Mouse (Mus musculus) heart, embryonic 11.5 days (tissue): ENCODE measurements around the gene Dnajc15. TPM values are rescaled to one million over a fixed set of nuclear protein-coding genes. Genes with fewer than 3 reads are reported as not detected.
A peak's percentile ranks its signal among the peaks of the same experiment; 100 is the strongest.

ENCODE experiments used
- ATAC-seq: fragments of 200-750 bp; cut with Nextera tagmentation; replicated peaks from 2 replicates; pipeline ENCODE4 v1.8.0; 2017; ENCODE audit warnings: moderate library complexity; ENCODE audit not compliant: insufficient number of reproducible peaks, low FRiP score, low TSS enrichment
- H3K27ac ChIP-seq: fragments of 300-500 bp; sonication (generic); 2 replicates; pipeline ENCODE4 v1.5.1; 2014; ENCODE audit warnings: mild to moderate bottlenecking, low read depth, low read length
- H3K27me3 ChIP-seq: fragments of 300-500 bp; sonication (generic); 2 replicates; pipeline ENCODE4 v1.6.1; 2014; ENCODE audit warnings: mild to moderate bottlenecking, low read length, mixed read lengths; ENCODE audit not compliant: control insufficient read depth, insufficient read depth
- H3K36me3 ChIP-seq: fragments of 300-500 bp; sonication (generic); 2 replicates; pipeline ENCODE4 v1.6.1; 2014; ENCODE audit warnings: mild to moderate bottlenecking, low read length, moderate library complexity, mixed read lengths; ENCODE audit not compliant: control insufficient read depth, insufficient read depth
- H3K4me1 ChIP-seq: fragments of 300-500 bp; sonication (generic); 2 replicates; pipeline ENCODE4 v1.6.1; 2014; ENCODE audit warnings: low read length; ENCODE audit not compliant: control insufficient read depth, insufficient read depth
- H3K4me2 ChIP-seq: fragments of 300-500 bp; sonication (generic); 2 replicates; pipeline ENCODE4 v1.6.1; 2014; ENCODE audit warnings: mild to moderate bottlenecking, moderate library complexity
- H3K4me3 ChIP-seq: fragments of 300-500 bp; sonication (generic); 2 replicates; pipeline ENCODE4 v1.5.1; 2014; ENCODE audit warnings: low read depth, low read length
- H3K9ac ChIP-seq: fragments of 300-500 bp; sonication (generic); 2 replicates; pipeline ENCODE4 v1.6.1; 2014; ENCODE audit warnings: mild to moderate bottlenecking, low read depth, low read length, moderate library complexity
- H3K9me3 ChIP-seq: fragments of 300-500 bp; sonication (generic); replicated peaks from 2 replicates; pipeline ENCODE4 v1.6.1; 2016; ENCODE audit warnings: low read length; ENCODE audit not compliant: control insufficient read depth
- WGBS: fragments of 180-500 bp; shearing (Covaris S2); extraction: QIAGEN DNeasy Blood & Tissue Kit; methylation state at CpG from one replicate; pipeline ENCODE4 v1.1.7; 2014; ENCODE audit not compliant: insufficient replicate concordance; 5-methylcytosine and 5-hydroxymethylcytosine counted together
- polyA plus RNA-seq: library from polyadenylated mRNA; unstranded; fragments of >200 nt; fragmentation: Nextera tagmentation; extraction: Ambion mirVana; gene quantifications from 2 replicates; pipeline ENCODE4 v1.2.1, GENCODE M21; 2014

Dnajc15 gene
- 145 and 146 TPM in 2 replicates for polyA plus RNA-seq

DNA sequence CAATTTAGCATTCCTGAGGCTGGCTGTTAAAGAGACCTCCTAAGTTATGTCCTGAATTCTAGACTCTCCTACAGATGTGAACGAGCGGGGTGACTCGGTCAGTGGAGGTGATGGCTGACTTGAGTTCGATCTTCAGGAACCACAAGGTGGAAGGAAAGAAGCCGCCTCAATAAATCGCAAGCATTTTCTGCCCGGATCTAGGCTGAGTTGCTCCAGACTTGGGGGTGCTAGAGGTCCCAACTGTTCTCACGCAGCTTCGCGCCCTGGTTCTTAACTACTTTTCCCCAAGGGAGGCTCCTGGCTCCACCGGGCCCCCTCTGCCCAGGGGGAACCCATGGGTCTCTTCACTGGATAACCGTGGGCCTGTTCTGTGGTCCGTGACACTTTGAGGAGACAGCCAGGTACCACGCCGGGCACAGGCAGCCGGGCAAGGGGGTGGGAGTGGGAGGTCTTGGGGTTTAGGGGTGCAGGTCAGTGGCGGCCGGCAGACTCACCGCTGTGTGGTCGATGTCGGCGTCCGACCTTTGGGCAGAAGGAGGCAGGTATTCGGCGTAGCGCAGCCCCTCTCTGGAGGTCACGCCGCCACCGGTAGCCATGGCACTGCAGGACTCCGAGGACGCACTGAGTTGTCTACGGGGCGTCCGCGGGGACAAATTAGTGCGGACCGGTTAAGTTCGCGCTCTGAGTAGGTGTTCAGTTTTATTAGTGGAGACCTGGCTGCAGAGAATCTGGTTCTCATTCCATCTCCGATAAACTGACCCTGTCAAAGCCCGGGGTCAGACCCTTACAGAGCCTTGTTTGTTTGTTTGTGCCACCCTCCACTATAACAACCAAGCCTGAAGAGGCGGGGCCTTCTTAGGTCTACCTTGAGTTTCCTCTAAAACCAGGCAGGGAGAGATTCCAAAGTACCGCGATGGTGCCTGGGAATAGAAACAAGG lies at the start of gene Dnajc15:
Gene Dnajc15 (minus strand): TSS at position 822 of the 938 bp plus-strand sequence.
- H3K27me3 ChIP-seq, result no peaks in the 10 kb centered on the region
- H3K4me2 ChIP-seq, result peak within 1 kb of the TSS; percentile 81
- peak; percentile 81 for ATAC-seq
- H3K36me3 ChIP-seq, result no peaks in the 10 kb centered on the region
- WGBS, result 2% methylated on average over 44 of the region's 44 CpGs
- H3K4me3 ChIP-seq, result peak within 1 kb of the TSS; percentile 92
- H3K4me1 ChIP-seq, result no peaks in the 10 kb centered on the region; the same call in 1 of the 2 replicates
- H3K9me3 ChIP-seq, result no peaks in the 10 kb centered on the region
- peak within 1 kb of the TSS; percentile 86 for H3K9ac ChIP-seq
- H3K27ac ChIP-seq, result peak within 1 kb of the TSS; percentile 41; the same call in 1 of the 2 replicates

DNA sequence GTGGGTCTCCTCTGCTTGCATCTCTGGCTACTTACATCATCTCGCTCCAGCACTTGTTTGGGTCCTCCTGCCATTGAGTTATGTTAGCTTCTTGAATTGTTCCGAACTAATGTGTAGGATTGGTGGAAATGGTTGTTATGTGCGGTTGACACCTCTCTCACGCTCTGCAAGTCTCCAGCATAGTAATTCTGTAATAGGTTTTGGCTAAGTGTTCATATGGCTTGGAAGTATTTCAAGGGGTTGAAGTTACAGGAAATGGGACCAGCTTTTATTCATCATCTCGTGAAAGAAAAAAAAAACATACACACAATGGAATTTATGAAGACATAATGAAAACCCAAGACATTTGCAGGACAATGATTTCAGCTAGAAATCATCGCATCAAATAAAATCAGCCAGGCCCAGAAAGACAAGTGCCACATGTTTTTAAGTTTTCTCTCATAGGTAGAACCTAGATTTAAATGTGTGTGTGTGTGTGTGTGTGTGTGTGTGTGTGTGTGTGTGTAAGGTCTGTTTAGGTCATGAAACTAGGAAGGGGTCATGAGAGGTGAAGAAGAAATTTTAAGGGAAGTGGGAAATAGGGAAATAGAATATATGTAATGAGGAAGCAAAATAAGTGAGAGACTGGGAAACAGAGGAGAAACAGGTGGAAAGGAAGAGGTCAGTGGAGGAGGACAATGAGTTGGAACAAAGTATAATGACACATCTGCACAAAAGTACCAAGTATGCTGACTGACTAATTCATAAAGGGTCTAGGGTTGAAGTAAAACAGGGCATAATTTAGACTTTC lies 48.3 kb upstream of the Dnajc15 start:
- no peak overlapping the region for H3K4me2 ChIP-seq
- no peaks in the 10 kb centered on the region for H3K27me3 ChIP-seq
- no peaks in the 10 kb centered on the region for H3K36me3 ChIP-seq
- H3K9ac ChIP-seq, result no peak overlapping the region
- 0 out of 2 replicates have a peak, but pooled peaks cover 4% of the 10 kb centered on the region for H3K4me1 ChIP-seq
- no peak for ATAC-seq
- WGBS, result 81% methylated on average over 6 of the region's 6 CpGs
- H3K27ac ChIP-seq, result no peak overlapping the region
- no peaks in the 10 kb centered on the region for H3K9me3 ChIP-seq
- H3K4me3 ChIP-seq, result no peak overlapping the region

GRCm38 (mm10) chr14:77921641-77922040 lies 46.7 kb upstream of the Dnajc15 start:
- Histone ChIP-seq H3K4me3 (no peak overlapping the region), H3K36me3 (no peaks in the 10 kb centered on the region), H3K27ac (no peak overlapping the region), H3K9me3 (no peaks in the 10 kb centered on the region), H3K27me3 (no peaks in the 10 kb centered on the region), H3K4me1 (0 out of 2 replicates have a peak, but pooled peaks cover 4% of the 10 kb centered on the region), H3K4me2 (no peak overlapping the region), H3K9ac (no peak overlapping the region)
- ATAC-seq, result no peak
- 84% methylated on average over 8 of the region's 8 CpGs for WGBS

DNA sequence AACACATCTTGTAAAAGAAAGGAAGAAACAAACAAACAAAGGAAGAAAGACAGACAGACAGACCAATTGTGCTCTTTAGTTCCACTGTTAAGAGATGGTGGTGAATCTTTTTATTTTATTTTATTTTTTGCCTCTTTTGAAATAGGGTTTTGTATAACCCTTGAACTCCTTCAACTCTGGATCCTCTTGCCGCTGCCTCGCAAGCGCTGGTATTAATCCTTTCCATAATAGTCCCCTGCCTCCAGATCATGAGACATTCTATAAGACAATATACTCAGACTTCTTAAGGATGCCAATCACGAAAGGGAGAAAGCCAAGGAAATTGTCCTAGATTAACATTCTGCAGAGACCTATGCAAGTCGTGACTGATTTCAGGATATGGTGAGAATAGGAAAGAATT lies 40.9 kb upstream of the Dnajc15 start:
- Histone ChIP-seq H3K4me3 (no peak overlapping the region), H3K36me3 (no peaks in the 10 kb centered on the region), H3K27ac (no peak overlapping the region), H3K4me2 (no peak overlapping the region), H3K9ac (no peak overlapping the region), H3K9me3 (no peaks in the 10 kb centered on the region), H3K27me3 (no peaks in the 10 kb centered on the region), H3K4me1 (no peaks in the 10 kb centered on the region)
- WGBS, result 86% methylated on average over 5 of the region's 5 CpGs
- no peak for ATAC-seq

- Histone ChIP-seq H3K9ac (no peak overlapping the region), H3K27ac (no peak overlapping the region), H3K36me3 (no peaks in the 10 kb centered on the region), H3K27me3 (no peaks in the 10 kb centered on the region), H3K4me1 (no peaks in the 10 kb centered on the region), H3K4me3 (no peak overlapping the region), H3K9me3 (no peaks in the 10 kb centered on the region), H3K4me2 (no peak overlapping the region)
- 79% methylated on average over 5 of the region's 5 CpGs for WGBS
- ATAC-seq, result no peak
Measured at GRCm38 (mm10) chr14:77906586-77906985, 31.7 kb upstream of the Dnajc15 start.

DNA sequence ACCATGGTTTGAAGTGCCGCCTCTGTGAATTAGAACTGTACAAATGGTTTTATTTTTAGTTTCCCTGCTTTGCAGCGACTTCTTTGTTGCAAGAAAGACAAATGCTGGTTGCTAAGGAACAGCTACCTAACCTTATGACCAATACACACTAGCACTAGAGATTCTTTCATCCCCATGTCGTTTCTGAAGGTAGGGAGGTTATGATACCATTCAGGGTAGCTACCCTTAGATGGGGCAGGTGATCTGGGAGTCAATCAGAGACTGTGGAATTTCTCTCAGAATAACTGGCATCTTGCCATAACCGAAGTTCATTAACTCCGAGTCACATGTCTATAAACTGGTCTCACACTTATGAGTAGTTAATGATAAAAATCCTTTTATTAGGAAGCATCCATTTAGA lies 30.5 kb upstream of the Dnajc15 start:
- no peaks in the 10 kb centered on the region for H3K9me3 ChIP-seq
- H3K27ac ChIP-seq, result no peak overlapping the region
- no peaks in the 10 kb centered on the region for H3K36me3 ChIP-seq
- 58% methylated on average over 5 of the region's 5 CpGs for WGBS
- no peak for ATAC-seq
- no peaks in the 10 kb centered on the region for H3K4me1 ChIP-seq
- H3K4me2 ChIP-seq, result no peak overlapping the region
- no peaks in the 10 kb centered on the region for H3K27me3 ChIP-seq
- no peak overlapping the region for H3K9ac ChIP-seq
- no peak overlapping the region for H3K4me3 ChIP-seq

DNA sequence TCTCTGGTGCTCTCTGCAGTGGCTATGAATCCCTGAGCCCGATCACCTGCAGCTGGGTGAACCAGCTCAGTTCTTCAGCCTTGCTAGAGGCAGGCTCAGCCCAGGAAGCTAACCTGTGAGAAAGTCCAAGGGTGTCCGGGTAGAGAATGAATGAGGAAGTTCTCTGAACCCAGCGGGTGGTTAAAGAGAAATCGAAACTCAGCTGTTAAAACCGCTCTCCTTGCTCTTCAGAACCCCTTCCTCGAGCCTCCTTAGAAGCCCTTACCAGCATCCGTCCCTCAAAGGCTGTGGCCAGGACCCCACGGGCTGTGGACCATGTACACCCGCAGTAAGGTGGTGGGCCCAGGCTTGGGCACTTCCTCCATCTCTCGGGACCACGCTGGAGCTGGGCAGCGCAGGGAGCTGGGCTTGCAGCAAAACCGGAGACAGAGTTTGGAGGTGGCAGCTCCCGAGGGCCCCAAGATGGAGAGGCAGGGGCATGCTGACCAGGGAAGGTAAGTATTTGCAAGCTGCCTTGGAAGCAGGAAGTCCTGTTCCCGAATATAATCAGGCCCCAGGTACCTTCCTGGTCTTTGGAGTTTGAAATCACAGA lies 29.3 kb upstream of the Dnajc15 start, which contains the start of gene Epsti1:
Gene Epsti1 (plus strand): TSS at position 69 of the 592 bp plus-strand sequence.
- 51% methylated on average over 15 of the region's 15 CpGs for WGBS

DNA sequence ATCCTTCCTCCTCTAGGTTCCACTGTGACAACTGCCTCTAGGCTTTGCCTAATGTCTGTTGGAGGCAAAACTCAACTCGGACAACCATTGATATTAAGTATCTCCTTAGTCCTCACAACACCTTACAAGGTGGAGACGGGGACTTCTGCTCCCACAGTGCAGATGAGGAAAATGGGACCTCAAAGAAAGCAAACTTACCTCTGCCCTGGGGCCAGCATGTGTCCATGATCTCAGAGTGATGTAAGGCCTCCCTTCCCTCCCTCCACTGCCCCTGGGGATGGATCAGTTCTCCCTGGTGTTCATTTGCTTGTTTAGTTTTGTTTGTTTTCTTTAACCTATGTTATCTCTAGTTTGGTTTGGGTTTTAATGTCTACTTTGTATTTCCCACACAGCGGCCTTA lies 27.6 kb upstream of the Dnajc15 start:
- no peak overlapping the region for H3K4me2 ChIP-seq
- no peaks in the 10 kb centered on the region for H3K36me3 ChIP-seq
- no peak for ATAC-seq
- no peak overlapping the region for H3K27ac ChIP-seq
- no peak overlapping the region for H3K4me3 ChIP-seq
- H3K4me1 ChIP-seq, result no peaks in the 10 kb centered on the region
- H3K9ac ChIP-seq, result no peak overlapping the region
- 85% methylated on average over 3 of the region's 3 CpGs for WGBS
- no peaks in the 10 kb centered on the region for H3K9me3 ChIP-seq
- H3K27me3 ChIP-seq, result no peaks in the 10 kb centered on the region

More for the DNA sequence above, 29.3 kb upstream of the Dnajc15 start, which contains the start of gene Epsti1:
- no peaks in the 10 kb centered on the region for H3K36me3 ChIP-seq
- H3K9me3 ChIP-seq, result no peaks in the 10 kb centered on the region
- ATAC-seq, result no peak
- no peaks in the 10 kb centered on the region for H3K4me1 ChIP-seq
- H3K27me3 ChIP-seq, result no peaks in the 10 kb centered on the region
- H3K4me3 ChIP-seq, result no peak within 1 kb of the TSS
- H3K4me2 ChIP-seq, result peak within 1 kb of the TSS; percentile 33; the same call in 1 of the 2 replicates
- H3K9ac ChIP-seq, result no peak within 1 kb of the TSS; the same call in 1 of the 2 replicates
- no peak within 1 kb of the TSS for H3K27ac ChIP-seq
